Mouse (Mus musculus) CH12.LX (cell line): ENCODE measurements around the gene Btn1a1. TPM values are rescaled to one million over a fixed set of nuclear protein-coding genes. Genes with fewer than 3 reads are reported as not detected.

Experiments
- DNase-seq: peaks from one replicate; pipeline ENCODE4 v3.0.0-alpha.2; 2013; ENCODE audit errors: extremely low read depth
- H3K27ac ChIP-seq: 2 replicates; pipeline ENCODE4 v1.5.1; 2012; ENCODE audit warnings: low read depth, mild to moderate bottlenecking, control low read depth, moderate library complexity; ENCODE audit not compliant: insufficient read depth
- H3K27me3 ChIP-seq: replicated peaks from 2 replicates; pipeline ENCODE3; 2012; ENCODE audit warnings: inconsistent platforms
- H3K36me3 ChIP-seq, 2 experiments: replicated peaks in 1 of 2; 2 replicates each; pipeline versions ENCODE3 to v1.6.1; 2012; ENCODE audit warnings: inconsistent platforms in 1 of 2, low read length in 1 of 2, mild to moderate bottlenecking in 1 of 2, mixed read lengths in 1 of 2, moderate library complexity in 1 of 2; ENCODE audit not compliant: control insufficient read depth in 1 of 2, insufficient read depth in 1 of 2
- H3K4me1 ChIP-seq, 2 experiments: 2 replicates each; pipeline ENCODE4 v1.6.1; 2012; ENCODE audit warnings: inconsistent platforms in 1 of 2, moderate library complexity in 1 of 2; ENCODE audit not compliant: insufficient read depth in 2 of 2, control insufficient read depth in 1 of 2
- H3K4me2 ChIP-seq: 2 replicates; pipeline ENCODE4 v1.6.1; 2012; ENCODE audit warnings: low read depth, mild to moderate bottlenecking, control low read depth; ENCODE audit not compliant: poor library complexity, insufficient read depth, severe bottlenecking
- H3K4me3 ChIP-seq, 3 experiments: fragments of 150-350 bp in 1 of 3; sonication (generic) in 1 of 3; replicated peaks in 1 of 3; 2 replicates each; pipeline versions ENCODE3 to v1.5.1; 2011 to 2012; ENCODE audit warnings: low read depth in 2 of 3, low read length in 2 of 3, mild to moderate bottlenecking in 2 of 3, moderate library complexity in 2 of 3, control low read depth in 1 of 3, improper control_type of control experiment in 1 of 3, inconsistent platforms in 1 of 3, mixed read lengths in 1 of 3; ENCODE audit not compliant: poor library complexity in 1 of 3
- H3K79me2 ChIP-seq: replicated peaks from 2 replicates; pipeline ENCODE4 v1.6.1; 2012; ENCODE audit warnings: mild to moderate bottlenecking, moderate library complexity; ENCODE audit not compliant: control insufficient read depth, poor library complexity, insufficient read depth, severe bottlenecking; ENCODE audit errors: extremely low read depth
- H3K9ac ChIP-seq: 2 replicates; pipeline ENCODE4 v1.6.1; 2012; ENCODE audit warnings: low read depth, mild to moderate bottlenecking, control low read depth, moderate library complexity; ENCODE audit not compliant: insufficient read depth
- H3K9me3 ChIP-seq: replicated peaks from 2 replicates; pipeline ENCODE3; 2012; ENCODE audit warnings: low read length, inconsistent platforms, mixed read lengths
- BHLHE40 ChIP-seq: IDR thresholded peaks from 2 replicates; pipeline ENCODE4 v1.6.1; 2011; ENCODE audit warnings: mild to moderate bottlenecking, low read depth, low read length, improper control_type of control experiment
- CHD2 ChIP-seq: IDR thresholded peaks from 2 replicates; pipeline ENCODE4 v1.6.1; 2011; ENCODE audit warnings: low read length, improper control_type of control experiment
- CTCF ChIP-seq, 2 experiments: IDR thresholded peaks in 1 of 2; conservative IDR thresholded peaks in 1 of 2; 2 replicates each; pipeline ENCODE4 v1.5.1; 2011 to 2012; ENCODE audit warnings: low read depth in 2 of 2, low read length in 2 of 2, improper control_type of control experiment in 1 of 2, inconsistent platforms in 1 of 2, mild to moderate bottlenecking in 1 of 2, moderate library complexity in 1 of 2
- ELF1 ChIP-seq: IDR thresholded peaks from 2 replicates; pipeline ENCODE4 v1.6.1; 2014; ENCODE audit warnings: low read depth, mild to moderate bottlenecking, inconsistent platforms, low read length, improper control_type of control experiment
- HCFC1 ChIP-seq: IDR thresholded peaks from 2 replicates; pipeline ENCODE4 v1.6.1; 2012; ENCODE audit warnings: low read depth, mild to moderate bottlenecking, inconsistent platforms, low read length, improper control_type of control experiment
- IRF4 ChIP-seq: IDR thresholded peaks from 2 replicates; pipeline ENCODE4 v1.6.1; 2014; ENCODE audit warnings: low read depth, mild to moderate bottlenecking, inconsistent platforms, low read length, improper control_type of control experiment
- JUND ChIP-seq: conservative IDR thresholded peaks from 2 replicates; pipeline ENCODE4 v1.6.1; 2011; ENCODE audit warnings: low read depth, low read length, improper control_type of control experiment
- KAT2A ChIP-seq: IDR thresholded peaks from 2 replicates; pipeline ENCODE4 v1.6.1; 2012; ENCODE audit warnings: low read length, improper control_type of control experiment, inconsistent platforms; ENCODE audit not compliant: insufficient replicate concordance
- MAX ChIP-seq: IDR thresholded peaks from 2 replicates; pipeline ENCODE4 v1.6.1; 2011; ENCODE audit warnings: low read length, improper control_type of control experiment
- MAZ ChIP-seq: IDR thresholded peaks from 2 replicates; pipeline ENCODE4 v1.6.1; 2012; ENCODE audit warnings: low read depth, mild to moderate bottlenecking, inconsistent platforms, low read length, improper control_type of control experiment, moderate library complexity
- MEF2A ChIP-seq: IDR thresholded peaks from 2 replicates; pipeline ENCODE4 v1.6.1; 2014; ENCODE audit warnings: low read depth, mild to moderate bottlenecking, inconsistent platforms, low read length, improper control_type of control experiment, borderline replicate concordance
- MYC ChIP-seq: IDR thresholded peaks from 2 replicates; pipeline ENCODE4 v1.6.1; 2011; ENCODE audit warnings: low read depth, mild to moderate bottlenecking, improper control_type of control experiment, low read length
- NRF1 ChIP-seq: IDR thresholded peaks from 2 replicates; pipeline ENCODE4 v1.6.1; 2014; ENCODE audit warnings: low read depth, mild to moderate bottlenecking, inconsistent platforms, low read length, improper control_type of control experiment, moderate library complexity
- PAX5 ChIP-seq: IDR thresholded peaks from 2 replicates; pipeline ENCODE4 v1.6.1; 2012; ENCODE audit warnings: low read length, inconsistent platforms, mixed read lengths
- POLR2A ChIP-seq: IDR thresholded peaks from 2 replicates; pipeline ENCODE4 v1.6.1; 2011; ENCODE audit warnings: low read depth, mild to moderate bottlenecking, improper control_type of control experiment, low read length
- SIN3A ChIP-seq: IDR thresholded peaks from 2 replicates; pipeline ENCODE4 v1.6.1; 2012; ENCODE audit warnings: low read length, improper control_type of control experiment, inconsistent platforms
- TBP ChIP-seq: conservative IDR thresholded peaks from 2 replicates; pipeline ENCODE4 v1.6.1; 2011; ENCODE audit warnings: low read depth, low read length, improper control_type of control experiment
- TCF12 ChIP-seq: IDR thresholded peaks from 2 replicates; pipeline ENCODE4 v1.6.1; 2014; ENCODE audit warnings: low read depth, mild to moderate bottlenecking, inconsistent platforms, low read length, improper control_type of control experiment
- ZMIZ1 ChIP-seq: IDR thresholded peaks from 2 replicates; pipeline ENCODE4 v1.6.1; 2012; ENCODE audit warnings: low read depth, mild to moderate bottlenecking, inconsistent platforms, low read length, improper control_type of control experiment
- dilution Hi-C: fragments of 300-500 bp; cut with MboI; formaldehyde crosslinking; loops from 2 replicates; pipeline ENCODE4 v1.14.3; 2020; ENCODE audit warnings: low sequenced_read_pairs; ENCODE audit not compliant: extremely low pct_unique_long_range_greater_than_20kb, extremely low pct_ligation_motif_present
- in situ Hi-C: fragments of 300-500 bp; cut with MboI; formaldehyde crosslinking; loops from 3 replicates; pipeline ENCODE4 v1.14.3; 2019; ENCODE audit warnings: low sequenced_read_pairs, low pct_ligation_motif_present, low pct_unique_long_range_greater_than_20kb, mixed read lengths
- polyA plus RNA-seq: library from polyadenylated mRNA; unstranded; fragments of >175 nt; gene quantifications from 2 replicates; pipeline ENCODE4 v1.2.1, GENCODE M21; 2012; ENCODE audit warnings: low read depth; ENCODE audit not compliant: insufficient read length
- total RNA-seq, 2 experiments: library from RNA; depleted of rRNA; stranded (reverse); fragments of 300-350 nt in 1 of 2; fragments of >200 nt in 1 of 2; gene quantifications; 2 replicates each; pipeline ENCODE4 v1.2.3; 2012 to 2014

Gene Btn1a1
- total and polyA plus RNA-seq, 3 experiments: 0.20 to 0.51 (median 0.21) TPM

- Histone ChIP-seq H3K27ac (no peak within 1 kb of the TSS), H3K36me3 (peaks cover 0 to 19% of the 10 kb centered on the region in 2 experiments), H3K4me3 (peak within 1 kb of the TSS; percentile 43 to 56 (median 49)), H3K9me3 (no peaks in the 10 kb centered on the region), H3K4me1 (peaks cover 0 to 13% of the 10 kb centered on the region in 2 experiments; a peak in 2 of 4 replicates), H3K27me3 (peaks cover 2% of the 10 kb centered on the region), H3K9ac (peak within 1 kb of the TSS; percentile 50), H3K4me2 (peak within 1 kb of the TSS; percentile 96), H3K79me2 (no peaks in the 10 kb centered on the region)
- peak; percentile 88 for DNase-seq
- in situ Hi-C loops (no loop called here), dilution Hi-C loops (no loop called here)
- TF ChIP-seq CHD2 (peak; percentile 99), SIN3A (no peak), ELF1 (0 out of 2 replicates have a peak, but pooled peaks have one; percentile 20), KAT2A (no peak), TCF12 (0 out of 2 replicates have a peak, but pooled peaks have one; percentile 22), IRF4 (no peak), MYC (peak; percentile 66; the same call in 1 of the 2 replicates), MAZ (no peak), JUND (peak; percentile 62; the same call in 1 of the 2 replicates), MEF2A (no peak), POLR2A (peak; percentile 41; the same call in 1 of the 2 replicates), PAX5 (no peak), HCFC1 (no peak), MAX (peak; percentile 93), TBP (no peak), BHLHE40 (peak; percentile 42; the same call in 1 of the 2 replicates), NRF1 (no peak)
Observed at GRCm38 (mm10) chr13:23488400-23489322, 23.0 kb upstream of the Btn1a1 start, which contains the start of gene Btn2a2. Gene Btn2a2 (minus strand): TSS chr13:23488857.

DNA sequence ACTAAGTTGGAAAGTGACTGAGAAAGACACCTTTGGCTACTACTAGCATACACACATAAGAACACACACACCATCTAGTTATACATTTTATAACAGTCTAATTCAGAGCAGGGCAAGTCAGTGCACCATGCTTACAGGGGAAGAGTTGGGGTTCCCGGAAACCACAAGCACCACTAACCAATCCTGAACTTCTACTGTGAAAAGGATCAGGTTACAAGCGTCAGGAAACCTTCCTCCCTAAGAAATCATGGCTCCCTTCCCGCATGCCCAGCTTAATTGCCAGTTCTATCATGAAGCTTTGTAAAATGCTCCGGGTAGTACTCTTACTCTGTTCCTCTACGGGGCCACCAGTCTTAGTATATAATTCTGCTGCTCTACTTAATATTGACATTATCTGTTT lies 19.6 kb upstream of the Btn1a1 start:
- H3K4me1 ChIP-seq: peaks cover 9 to 26% of the 10 kb centered on the region in 2 experiments
- no peak overlapping the region for H3K4me3 ChIP-seq
- no peaks in the 10 kb centered on the region for H3K79me2 ChIP-seq
- dilution Hi-C loops (no loop called here), in situ Hi-C loops (no loop called here)
- TF ChIP-seq ZMIZ1 (no peak), CTCF (conservative IDR thresholded peaks at IDR 0.05 in 1 of 2, IDR thresholded peaks at IDR 0.05 in 1 of 2; ENCODE audit: low read depth in 2 of 2, low read length in 2 of 2) (no peak)
- TF ChIP-seq, all 38 proteins: peak for 0
- DNase-seq: no peak
- H3K27ac ChIP-seq: no peak overlapping the region
- H3K36me3 ChIP-seq: peaks cover 2 to 41% of the 10 kb centered on the region in 2 experiments
- H3K4me2 ChIP-seq: no peak overlapping the region
- no peaks in the 10 kb centered on the region for H3K9me3 ChIP-seq
- no peak overlapping the region for H3K9ac ChIP-seq
- no peaks in the 10 kb centered on the region for H3K27me3 ChIP-seq
